Mouse (Mus musculus): ENCODE measurements around the gene V1ra8. TPM values are rescaled to one million over a fixed set of nuclear protein-coding genes. Genes with fewer than 3 reads are reported as not detected.
"Not testable (repeated sequence)": the region's sequence is repeated elsewhere in the genome, so short reads cannot be mapped to it uniquely, and the experiment has no call there.

The V1ra8 gene
- total RNA-seq (2021): not detected
- long read RNA-seq, experiment 1: 0 reads
- long read RNA-seq, experiment 2: 0 reads

- not testable (repeated sequence) for DNase-seq
These were observed at the start of gene V1ra8 for GRCm38 (mm10) chr6:90202493-90202892. Gene V1ra8, plus strand, starts transcription at chr6:90202793.

GRCm38 (mm10) chr6:90160139-90160538, 42.5 kb upstream of the V1ra8 start:
- DNase-seq: no peak

GRCm38 (mm10) chr6:90174508-90174907, 28.1 kb upstream of the V1ra8 start, which contains the start of gene Vmn1r52:
Gene Vmn1r52, plus strand, starts transcription at chr6:90174808.
- DNase-seq: no peak

DNA sequence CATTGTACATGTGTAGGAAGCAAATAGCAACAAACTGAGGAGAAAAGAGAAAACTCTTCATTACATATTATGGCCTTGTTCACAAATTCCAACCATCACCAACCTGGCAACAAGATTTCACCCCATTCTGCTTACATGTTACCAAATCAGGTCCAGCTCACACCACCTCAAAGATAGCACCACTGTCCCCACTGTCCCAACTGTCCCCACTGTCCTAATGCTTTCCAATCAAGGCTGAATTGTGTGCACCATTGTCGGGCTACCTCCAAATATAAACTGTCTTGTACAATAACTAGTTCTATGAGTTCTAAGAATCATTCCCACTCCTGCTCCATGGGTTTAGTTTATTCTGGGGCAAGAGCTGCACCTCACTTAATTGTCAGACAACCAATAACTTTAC, 21.7 kb downstream of the V1ra8 start, which contains the start of gene Vmn1r53:
Gene Vmn1r53 (minus strand): TSS at position 101 of the 400 bp plus-strand sequence.
- DNase-seq: no peak

- DNase-seq: not testable (repeated sequence)
These were observed 29.5 kb downstream of the V1ra8 start for GRCm38 (mm10) chr6:90232114-90232513.

DNA sequence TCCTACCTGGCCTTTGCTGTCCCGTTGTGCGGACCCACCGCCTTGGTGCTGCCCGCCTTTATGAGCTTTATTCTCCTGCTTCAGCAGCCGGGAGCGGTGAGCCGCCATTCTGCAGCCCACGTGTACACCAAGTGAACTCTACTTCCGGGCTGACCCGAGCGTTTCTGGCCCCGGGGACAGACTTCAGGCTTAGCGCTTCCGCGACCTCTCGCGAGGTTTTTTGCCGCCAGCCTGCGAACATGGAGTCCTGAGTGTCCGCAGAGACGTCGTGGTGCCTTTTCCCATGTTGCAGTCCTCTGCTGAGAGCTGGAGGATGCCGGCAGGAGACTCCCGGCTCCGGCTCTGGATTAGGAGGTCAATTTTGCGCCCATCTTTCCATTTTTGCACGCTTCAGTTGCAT, 30.1 kb downstream of the V1ra8 start:
- no peak for DNase-seq

DNA sequence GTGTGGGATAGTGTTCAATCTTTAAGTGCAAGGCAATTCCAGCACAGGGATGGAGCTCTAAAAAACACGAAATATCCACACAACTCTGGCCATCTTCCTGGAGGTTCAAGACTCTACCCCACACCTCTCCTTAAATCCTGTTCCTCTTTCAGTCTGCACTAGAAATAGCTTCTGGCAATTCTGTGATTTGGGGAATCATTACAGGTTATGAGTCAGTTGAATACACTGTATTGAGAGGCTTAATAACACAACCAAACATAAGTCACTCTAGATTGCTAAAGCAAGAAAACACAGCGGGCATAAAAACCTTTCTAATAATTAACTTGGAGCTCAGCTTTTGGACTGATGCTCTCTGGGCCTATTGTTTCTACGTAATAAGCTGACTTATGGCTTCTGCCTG, 41.4 kb downstream of the V1ra8 start:
- no peak for DNase-seq

DNA sequence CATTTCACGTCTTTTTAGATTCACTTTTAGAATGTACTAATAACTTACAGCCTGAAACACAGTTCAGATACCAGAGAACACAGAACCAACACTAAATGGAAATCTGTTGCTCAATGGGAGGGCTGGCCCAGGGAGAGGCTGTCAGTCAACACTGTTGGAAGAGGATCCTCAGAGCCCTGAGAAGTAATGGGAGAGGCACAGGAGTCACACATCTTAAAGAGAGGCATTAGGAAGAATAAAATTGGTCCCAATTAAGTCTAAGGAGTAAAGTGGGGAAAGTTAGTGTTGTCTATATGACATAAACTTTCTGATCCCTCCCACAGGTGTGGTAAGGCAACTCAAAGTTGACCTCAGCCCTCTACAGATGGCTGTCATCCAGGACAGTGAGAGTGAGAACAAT, 43.4 kb downstream of the V1ra8 start, which contains the start of gene Vmn1r54:
Gene Vmn1r54 (plus strand): TSS at position 301 of the 400 bp plus-strand sequence.
- DNase-seq: no peak

Other genes starting within 250 kb of the V1ra8 start
- gene Vmn1r46, start 233.5 kb upstream of the V1ra8 start, total RNA-seq (2021): not detected
- gene Vmn1r47, start 186.6 kb upstream of the V1ra8 start, total RNA-seq (2021): not detected
- gene Vmn1r48, start 166.0 kb upstream of the V1ra8 start, total RNA-seq (2021): not detected
- gene Vmn1r49, start 124.3 kb upstream of the V1ra8 start, total RNA-seq (2021): not detected
- not detected for gene Vmn1r50, start 101.4 kb upstream of the V1ra8 start, total RNA-seq (2021)
- gene Vmn1r51, start 80.2 kb upstream of the V1ra8 start, total RNA-seq (2021): not detected
- not detected for gene Vmn1r52, start 28.0 kb upstream of the V1ra8 start, total RNA-seq (2021)
- not detected for gene Vmn1r53, start 21.6 kb downstream of the V1ra8 start, total RNA-seq (2021)
- gene Vmn1r54, start 43.5 kb downstream of the V1ra8 start, total RNA-seq (2021): not detected
- gene BC048671, start 98.4 kb downstream of the V1ra8 start, total RNA-seq (2021): not detected
- 1 to 10 TPM; 1.8 TPM for gene Chst13, start 122.4 kb downstream of the V1ra8 start, total RNA-seq (2021)
- gene Uroc1, start 130.5 kb downstream of the V1ra8 start, total RNA-seq (2021): not detected
- gene Zxdc, start 166.7 kb downstream of the V1ra8 start, total RNA-seq (2021): 10 to 100 TPM; 14.3 to 16.9 TPM
- gene Cfap100, start 226.0 kb downstream of the V1ra8 start, total RNA-seq (2021): under 1 TPM; 0.34 to 0.47 TPM